Mouse (Mus musculus) ES-E14 (cell line): ENCODE measurements around the gene Gm11114. TPM values are rescaled to one million over a fixed set of nuclear protein-coding genes. Genes with fewer than 3 reads are reported as not detected.

ENCODE experiments used
- DNase-seq: peaks from one replicate; pipeline ENCODE4 v3.0.0-alpha.2; 2013; ENCODE audit warnings: low read depth, low spot score
- H3K27ac ChIP-seq: 2 replicates; pipeline ENCODE4 v1.5.1; 2012; ENCODE audit warnings: low read depth, mild to moderate bottlenecking, low read length, moderate library complexity, mixed read lengths; ENCODE audit not compliant: poor library complexity, insufficient read depth, severe bottlenecking
- H3K36me3 ChIP-seq: 2 replicates; pipeline ENCODE4 v1.6.1; 2012; ENCODE audit warnings: mild to moderate bottlenecking, low read length, moderate library complexity, mixed read lengths; ENCODE audit not compliant: control insufficient read depth, poor library complexity, insufficient read depth, severe bottlenecking
- H3K4me1 ChIP-seq, 2 experiments: fragments of 150-350 bp in 1 of 2; sonication (generic) in 1 of 2; 2 replicates each; pipeline ENCODE4 v1.6.1; 2012; ENCODE audit warnings: low read length in 2 of 2, mild to moderate bottlenecking in 1 of 2, mixed read lengths in 1 of 2; ENCODE audit not compliant: control insufficient read depth in 2 of 2, insufficient read depth in 2 of 2, poor library complexity in 1 of 2
- H3K4me3 ChIP-seq, 2 experiments: fragments of 150-350 bp in 1 of 2; sonication (generic) in 1 of 2; 2 replicates each; pipeline ENCODE4 v1.5.1; 2012; ENCODE audit warnings: low read length in 2 of 2, low read depth in 1 of 2, mild to moderate bottlenecking in 1 of 2, mixed read lengths in 1 of 2; ENCODE audit not compliant: insufficient read depth in 1 of 2, poor library complexity in 1 of 2, severe bottlenecking in 1 of 2
- H3K9ac ChIP-seq: 2 replicates; pipeline ENCODE4 v1.6.1; 2012; ENCODE audit warnings: low read depth, mild to moderate bottlenecking, low read length, mixed read lengths; ENCODE audit not compliant: poor library complexity, insufficient read depth, severe bottlenecking
- H3K9me3 ChIP-seq: fragments of 150-350 bp; sonication (generic); 2 replicates; pipeline ENCODE4 v1.6.1; 2012; ENCODE audit warnings: low read depth, mild to moderate bottlenecking, low read length; ENCODE audit not compliant: control insufficient read depth, insufficient read depth
- ZNF384 ChIP-seq: IDR thresholded peaks from 2 replicates; pipeline ENCODE4 v1.6.1; 2012; ENCODE audit warnings: low read depth, low read length, inconsistent platforms
- in situ Hi-C, 2 experiments: fragments of 600-800 bp; cut with MboI; formaldehyde crosslinking; loops; one replicate each; pipeline ENCODE4 v1.15.1; 2025; ENCODE audit warnings: low sequenced_read_pairs in 2 of 2, inconsistent platforms in 1 of 2; ENCODE audit not compliant: unreplicated experiment in 2 of 2
- total RNA-seq: library from RNA; depleted of rRNA; stranded (reverse); fragments of 300-350 nt; gene quantifications from 2 replicates; pipeline ENCODE4 v1.2.3, GENCODE M21; 2012; rRNA removed

The Gm11114 gene
- total RNA-seq, 1 experiment, result not detected

DNA sequence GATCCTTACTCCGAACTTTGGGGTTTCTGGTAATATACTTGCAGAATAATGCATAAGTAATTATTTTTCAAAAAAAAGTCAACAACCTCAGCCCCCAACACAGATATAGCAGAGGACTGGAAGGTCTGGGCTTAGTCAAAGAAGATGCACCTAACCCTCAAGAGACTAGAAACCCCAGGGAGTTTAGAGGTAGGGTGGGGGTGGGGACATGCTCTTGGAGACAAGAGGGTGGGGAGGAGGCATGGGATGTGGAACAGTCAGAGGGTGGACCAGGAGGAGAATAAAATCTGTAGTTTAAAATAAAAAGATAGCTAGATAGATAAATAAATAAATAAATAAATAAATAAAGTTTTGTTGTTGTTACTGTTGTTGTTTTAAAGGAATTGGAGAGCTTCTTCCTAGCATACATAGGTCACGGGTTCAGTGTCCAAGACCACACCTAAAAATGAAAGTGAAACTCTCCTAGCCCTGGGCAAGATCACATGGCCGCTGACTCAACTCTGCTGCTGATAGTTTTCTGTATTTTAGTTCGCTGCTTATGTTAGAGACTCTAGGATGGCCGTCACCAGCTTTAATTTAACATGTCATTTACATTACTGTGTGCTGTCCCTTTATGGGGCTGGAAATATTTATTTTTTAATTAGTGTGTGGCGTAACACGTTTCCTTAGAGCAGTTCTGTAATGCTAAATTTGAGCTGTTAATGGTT is 44.7 kb downstream of the Gm11114 start:
- in situ Hi-C loops, result no loop called here
- H3K27ac ChIP-seq, result no peak overlapping the region
- no peaks in the 10 kb centered on the region for H3K36me3 ChIP-seq
- no peak for TF ChIP-seq ZNF384
- no peaks in the 10 kb centered on the region for H3K4me1 ChIP-seq
- no peak for DNase-seq
- H3K9me3 ChIP-seq, result no peaks in the 10 kb centered on the region
- H3K4me3 ChIP-seq, result no peak overlapping the region
- no peak overlapping the region for H3K9ac ChIP-seq

Other genes with a start within 250 kb of the Gm11114 start
- gene Tent5a, start 14.6 kb downstream of the Gm11114 start, total RNA-seq, result 0.53 and 1.5 TPM in 2 replicates